Mouse (Mus musculus): ENCODE measurements around the gene Zfp217. TPM values are rescaled to one million over a fixed set of nuclear protein-coding genes. Genes with fewer than 3 reads are reported as not detected.

Zfp217 gene
- polyA plus RNA-seq, 1 experiment from 2014 or later, result 1.3 TPM

DNA sequence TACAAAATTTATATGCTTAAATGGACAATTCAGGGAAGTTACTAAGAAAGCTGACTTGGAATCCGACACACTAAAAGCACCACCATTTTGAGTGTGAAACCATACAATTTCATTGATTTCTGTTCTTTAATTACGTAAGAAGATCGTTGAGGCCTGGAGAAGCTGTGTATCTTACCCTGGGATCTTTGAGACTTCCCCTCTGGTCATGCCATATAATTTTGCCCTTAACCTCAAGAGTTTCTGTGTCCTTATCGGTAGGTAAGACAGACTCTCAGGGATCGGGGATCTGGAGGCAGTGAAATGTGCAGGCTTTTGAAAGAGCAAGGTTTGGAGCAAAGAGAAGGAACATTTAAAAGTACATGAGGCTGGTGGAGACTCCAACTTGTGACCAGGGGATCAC is 31.4 kb upstream of the Zfp217 start:
- H3K9me3 ChIP-seq, result no peaks in the 10 kb centered on the region
- no peak overlapping the region for H3K27ac ChIP-seq (replicated peaks)
- H3K4me3 ChIP-seq, result no peak overlapping the region
- no peak overlapping the region for H3K4me2 ChIP-seq
- 90% methylated on average over 5 of the region's 5 CpGs for WGBS
- H3K9ac ChIP-seq, result no peak overlapping the region
- no peak for ATAC-seq (ENCODE audit: low read depth)
- no peaks in the 10 kb centered on the region for H3K27me3 ChIP-seq
- H3K36me3 ChIP-seq, result no peaks in the 10 kb centered on the region
- peaks cover 31% of the 10 kb centered on the region for H3K4me1 ChIP-seq (replicated peaks)

- Histone ChIP-seq H3K36me3 (no peaks in the 10 kb centered on the region), H3K9ac (no peak overlapping the region), H3K4me1 (replicated peaks) (peaks cover 33% of the 10 kb centered on the region), H3K27me3 (no peaks in the 10 kb centered on the region), H3K4me2 (no peak overlapping the region), H3K27ac (replicated peaks) (no peak overlapping the region), H3K9me3 (no peaks in the 10 kb centered on the region), H3K4me3 (no peak overlapping the region)
- no peak for ATAC-seq (ENCODE audit: low read depth)
- WGBS, result 27% methylated on average over 8 of the region's 8 CpGs
These were observed 29.4 kb upstream of the Zfp217 start for GRCm38 (mm10) chr2:170177323-170177722.

GRCm38 (mm10) chr2:170176284-170176926 is 28.5 kb upstream of the Zfp217 start:
- Histone ChIP-seq H3K9ac (no peak overlapping the region), H3K4me1 (replicated peaks) (peaks cover 33% of the 10 kb centered on the region), H3K9me3 (no peaks in the 10 kb centered on the region), H3K27ac (replicated peaks) (0 out of 2 replicates have a peak overlapping the region, but pooled peaks have one; percentile 49), H3K27me3 (no peaks in the 10 kb centered on the region), H3K4me2 (no peak overlapping the region), H3K4me3 (no peak overlapping the region), H3K36me3 (no peaks in the 10 kb centered on the region)
- peak; percentile 84; the same call in 1 of the 2 replicates for ATAC-seq (ENCODE audit: low read depth)
- WGBS, result 17% methylated on average over 5 of the region's 8 CpGs

DNA sequence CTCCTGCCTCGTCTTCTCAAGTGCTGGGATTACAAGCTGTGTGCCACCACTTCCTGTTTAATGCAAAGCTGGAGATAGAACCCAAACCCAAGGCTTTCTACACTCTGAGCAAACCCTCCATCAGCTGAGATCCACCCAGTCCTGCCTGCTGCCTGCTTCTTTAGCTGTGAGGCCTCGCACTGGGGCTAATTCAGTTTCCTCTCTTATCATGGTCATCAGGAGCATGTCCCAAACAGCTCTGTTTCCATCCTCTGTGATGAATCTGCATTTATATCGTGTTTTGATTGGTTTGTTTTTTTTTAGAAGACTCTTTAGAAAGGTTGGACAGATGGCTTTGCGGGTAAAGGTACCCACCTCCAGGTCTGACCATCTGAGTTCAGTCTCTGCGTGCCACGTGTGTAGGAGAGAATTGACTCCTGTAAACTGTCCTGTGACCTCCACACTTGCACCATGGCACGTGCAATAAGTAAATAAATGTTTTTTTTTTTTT is 27.8 kb upstream of the Zfp217 start:
- no peak overlapping the region for H3K4me3 ChIP-seq
- H3K27me3 ChIP-seq, result no peaks in the 10 kb centered on the region
- H3K9me3 ChIP-seq, result no peaks in the 10 kb centered on the region
- ATAC-seq (ENCODE audit: low read depth), result no peak
- H3K4me1 ChIP-seq (replicated peaks), result peaks cover 33% of the 10 kb centered on the region
- H3K9ac ChIP-seq, result no peak overlapping the region
- H3K27ac ChIP-seq (replicated peaks), result no peak overlapping the region
- 64% methylated on average over 7 of the region's 7 CpGs for WGBS
- H3K36me3 ChIP-seq, result no peaks in the 10 kb centered on the region
- H3K4me2 ChIP-seq, result no peak overlapping the region

DNA sequence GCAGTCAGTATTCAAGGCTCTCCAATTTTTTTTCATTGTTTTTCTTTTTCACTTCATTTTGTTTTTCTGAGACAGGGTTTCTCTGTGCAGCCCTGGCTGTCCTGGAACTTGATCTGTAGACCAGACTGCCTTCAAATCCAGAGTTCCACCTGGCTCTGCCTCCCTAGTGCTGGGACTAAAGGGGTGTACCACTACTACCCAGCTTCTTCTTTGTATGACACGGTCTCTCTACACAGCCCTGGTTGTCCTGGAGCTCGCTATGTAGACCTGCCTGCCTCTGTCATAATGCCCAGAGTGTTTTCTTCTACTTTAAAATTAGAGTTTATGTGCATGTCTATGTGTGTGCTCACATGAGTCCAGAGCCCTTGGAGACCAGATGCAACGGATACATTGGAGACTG is 27.3 kb upstream of the Zfp217 start:
- Histone ChIP-seq H3K4me2 (no peak overlapping the region), H3K4me1 (replicated peaks) (peaks cover 33% of the 10 kb centered on the region), H3K4me3 (no peak overlapping the region), H3K9ac (no peak overlapping the region), H3K27me3 (no peaks in the 10 kb centered on the region), H3K36me3 (no peaks in the 10 kb centered on the region), H3K9me3 (no peaks in the 10 kb centered on the region), H3K27ac (replicated peaks) (no peak overlapping the region)
- no peak for ATAC-seq (ENCODE audit: low read depth)
- 83% methylated on average over 3 of the region's 3 CpGs for WGBS

DNA sequence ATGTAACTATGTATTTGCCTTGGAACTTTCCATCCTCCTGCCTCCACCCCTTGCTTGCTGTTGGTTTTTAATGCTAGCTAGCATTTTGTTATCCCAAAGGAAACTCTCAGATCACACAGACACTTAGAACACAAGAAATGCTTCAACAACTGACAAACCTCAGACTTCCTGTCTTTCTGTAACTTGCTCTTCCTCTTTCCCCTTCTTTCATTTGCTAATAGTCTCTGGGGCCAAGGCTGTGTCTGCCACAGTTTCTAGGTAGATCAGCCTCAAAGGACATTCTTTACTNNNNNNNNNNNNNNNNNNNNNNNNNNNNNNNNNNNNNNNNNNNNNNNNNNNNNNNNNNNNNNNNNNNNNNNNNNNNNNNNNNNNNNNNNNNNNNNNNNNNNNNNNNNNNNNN is 21.2 kb upstream of the Zfp217 start:
- peaks cover 7% of the 10 kb centered on the region; the same call in 1 of the 2 replicates for H3K9me3 ChIP-seq
- H3K4me2 ChIP-seq, result no peak overlapping the region
- ATAC-seq (ENCODE audit: low read depth), result no peak
- 0 out of 2 replicates have a peak, but pooled peaks cover under 1% of the 10 kb centered on the region for H3K4me1 ChIP-seq (replicated peaks)
- no peaks in the 10 kb centered on the region for H3K36me3 ChIP-seq
- H3K27me3 ChIP-seq, result no peaks in the 10 kb centered on the region
- no peak overlapping the region for H3K9ac ChIP-seq
- H3K4me3 ChIP-seq, result no peak overlapping the region
- H3K27ac ChIP-seq (replicated peaks), result no peak overlapping the region

DNA sequence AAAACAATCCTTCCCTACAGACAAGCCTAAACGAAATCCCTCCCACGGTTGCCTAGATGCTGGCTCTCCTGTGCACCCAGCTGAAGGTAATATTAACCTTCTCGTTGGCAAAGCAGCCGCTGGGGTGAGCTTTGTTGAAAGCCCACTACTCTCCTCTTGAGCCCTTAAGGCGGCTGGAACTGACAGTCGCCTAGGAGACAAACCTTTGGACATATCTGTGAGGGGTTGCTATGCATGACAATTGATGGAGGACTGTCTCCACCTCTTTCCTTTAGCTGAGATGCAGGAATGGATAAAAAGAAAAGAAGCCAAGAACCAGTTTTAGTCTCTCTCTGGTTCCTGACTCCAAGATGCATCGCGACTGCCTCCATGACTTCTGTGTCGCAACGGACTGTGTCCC is 17.7 kb upstream of the Zfp217 start:
- Histone ChIP-seq H3K27ac (replicated peaks) (no peak overlapping the region), H3K9me3 (peaks cover 7% of the 10 kb centered on the region; the same call in 1 of the 2 replicates), H3K4me3 (no peak overlapping the region), H3K4me2 (no peak overlapping the region), H3K36me3 (no peaks in the 10 kb centered on the region), H3K27me3 (no peaks in the 10 kb centered on the region), H3K4me1 (replicated peaks) (no peaks in the 10 kb centered on the region), H3K9ac (no peak overlapping the region)
- WGBS, result 80% methylated on average over 10 of the region's 10 CpGs
- no peak for ATAC-seq (ENCODE audit: low read depth)

DNA sequence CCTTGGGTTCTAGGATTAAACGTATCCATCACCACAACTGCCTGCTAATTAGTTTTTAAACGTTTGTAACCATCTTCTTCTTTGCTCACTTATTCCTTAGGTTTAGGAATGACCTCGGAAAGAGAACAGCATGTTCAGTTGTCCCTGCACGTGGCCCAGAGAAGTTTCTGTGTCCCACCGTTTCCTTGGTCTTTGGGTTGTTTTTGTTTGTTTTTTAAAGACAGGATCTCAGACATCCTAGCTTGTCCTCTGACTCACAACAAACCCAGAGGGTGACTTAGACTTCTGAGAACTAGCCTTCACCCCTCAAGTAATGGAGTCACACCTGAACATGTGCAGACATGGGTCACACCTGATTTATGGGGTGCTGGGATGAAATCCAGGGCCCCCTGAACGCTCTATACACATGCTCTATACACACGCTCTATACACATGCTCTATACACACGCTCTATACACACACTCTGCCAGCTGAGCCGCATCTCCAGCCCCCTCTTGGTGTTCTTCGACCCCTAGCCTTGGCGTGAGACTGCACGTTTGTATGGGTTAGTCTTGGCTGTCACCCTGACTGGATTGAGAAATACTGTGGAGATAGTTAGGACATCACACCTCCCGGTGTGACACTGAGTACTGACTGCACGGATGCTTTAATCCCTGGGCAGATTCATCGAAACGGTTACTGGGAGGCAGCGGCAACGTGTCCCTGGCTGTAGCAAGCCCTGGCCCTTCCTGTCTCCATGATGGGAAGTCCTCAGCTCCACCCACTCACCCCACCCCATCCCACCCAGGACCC is 16.0 kb upstream of the Zfp217 start:
- WGBS, result 81% methylated on average over 18 of the region's 18 CpGs
- Histone ChIP-seq H3K4me1 (replicated peaks) (no peaks in the 10 kb centered on the region), H3K27ac (replicated peaks) (no peak overlapping the region), H3K27me3 (no peaks in the 10 kb centered on the region), H3K36me3 (no peaks in the 10 kb centered on the region), H3K9me3 (peaks cover 7% of the 10 kb centered on the region; the same call in 1 of the 2 replicates), H3K4me2 (no peak overlapping the region), H3K9ac (no peak overlapping the region), H3K4me3 (no peak overlapping the region)
- no peak for ATAC-seq (ENCODE audit: low read depth)

DNA sequence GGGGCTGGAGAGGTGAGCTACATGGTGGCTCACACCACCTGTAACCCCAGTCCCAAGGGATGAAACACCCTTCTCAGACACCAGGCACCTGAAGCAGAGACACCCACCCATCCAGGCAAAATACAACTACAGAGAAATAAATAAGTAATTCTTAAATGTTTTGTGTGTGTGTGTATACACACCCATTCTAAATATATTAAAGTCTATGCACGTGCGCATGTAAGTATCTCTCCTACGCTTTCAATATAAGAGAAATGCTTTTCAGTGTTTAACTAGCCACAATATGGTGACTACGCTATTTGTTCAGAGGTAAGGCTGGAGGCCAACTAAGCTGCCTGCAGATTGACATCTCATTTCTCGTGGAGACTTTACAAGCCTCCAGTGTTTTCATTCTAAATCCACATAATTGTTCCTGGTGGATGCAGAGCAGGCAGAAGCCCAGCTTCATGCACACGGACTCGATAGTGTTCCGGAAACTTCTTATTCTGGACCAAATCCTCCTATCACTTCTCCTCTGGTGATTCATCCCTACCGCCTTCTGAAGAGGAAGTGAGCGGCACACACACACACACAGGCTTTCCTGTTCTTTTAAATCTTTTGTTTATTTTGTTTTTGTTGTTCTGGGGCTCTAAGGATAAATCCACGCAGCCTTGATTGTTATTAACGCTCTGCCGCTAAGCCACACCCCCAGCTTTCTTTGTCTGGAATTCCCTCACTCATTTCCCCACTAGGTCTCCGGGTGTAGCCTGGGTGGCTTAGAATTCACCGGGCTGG is 12.1 kb upstream of the Zfp217 start:
- H3K4me1 ChIP-seq (replicated peaks), result peaks cover 13% of the 10 kb centered on the region
- H3K27me3 ChIP-seq, result no peaks in the 10 kb centered on the region
- H3K27ac ChIP-seq (replicated peaks), result no peak overlapping the region
- ATAC-seq (ENCODE audit: low read depth), result no peak
- peaks cover under 1% of the 10 kb centered on the region; the same call in 1 of the 2 replicates for H3K9me3 ChIP-seq
- H3K9ac ChIP-seq, result no peak overlapping the region
- H3K36me3 ChIP-seq, result no peaks in the 10 kb centered on the region
- no peak overlapping the region for H3K4me3 ChIP-seq
- 59% methylated on average over 15 of the region's 15 CpGs for WGBS
- no peak overlapping the region for H3K4me2 ChIP-seq

DNA sequence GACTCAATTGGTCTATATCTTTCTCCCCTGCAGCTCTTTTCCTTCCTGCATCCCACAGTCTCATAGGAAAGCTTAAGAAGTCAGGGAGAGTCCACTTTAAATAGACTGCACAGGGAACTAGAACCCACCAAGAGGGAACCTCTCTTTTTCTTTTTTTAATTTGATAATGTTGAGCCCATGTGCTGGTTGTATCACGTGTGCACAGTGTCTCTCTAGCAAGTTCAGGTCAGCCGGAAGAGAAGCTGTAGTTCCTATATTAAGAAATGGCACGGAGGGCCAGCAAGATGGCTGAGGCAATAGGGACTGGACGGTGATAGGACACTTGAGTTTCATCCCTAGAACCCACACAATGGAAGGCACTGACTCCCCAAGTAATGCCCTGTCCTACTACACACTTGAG is 11.1 kb upstream of the Zfp217 start:
- Histone ChIP-seq H3K4me1 (replicated peaks) (peaks cover 22% of the 10 kb centered on the region), H3K9me3 (no peaks in the 10 kb centered on the region), H3K27ac (replicated peaks) (no peak overlapping the region), H3K9ac (no peak overlapping the region), H3K27me3 (no peaks in the 10 kb centered on the region), H3K36me3 (no peaks in the 10 kb centered on the region), H3K4me3 (no peak overlapping the region), H3K4me2 (no peak overlapping the region)
- no peak for ATAC-seq (ENCODE audit: low read depth)
- 84% methylated on average over 4 of the region's 4 CpGs for WGBS

DNA sequence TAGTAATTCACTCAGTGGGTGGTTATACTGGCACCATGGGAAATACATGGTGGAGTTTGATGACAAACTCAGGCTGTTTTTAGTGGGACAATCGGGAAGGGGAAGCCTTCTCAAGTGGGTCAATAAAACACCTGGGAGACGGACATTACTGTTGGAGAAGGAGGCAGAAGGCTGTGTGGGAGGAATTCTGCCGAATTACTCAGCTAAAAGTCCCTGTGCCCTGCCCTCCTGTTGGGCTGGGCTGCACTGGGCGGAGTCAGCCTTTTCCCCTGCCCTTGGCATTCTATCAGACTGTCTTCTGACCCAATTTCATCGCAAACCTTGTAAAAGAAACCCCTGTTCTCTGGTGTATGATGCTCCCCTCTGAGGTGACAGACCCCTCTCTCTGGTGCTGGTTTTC is 10.3 kb upstream of the Zfp217 start:
- Histone ChIP-seq H3K27ac (replicated peaks) (no peak overlapping the region), H3K36me3 (no peaks in the 10 kb centered on the region), H3K9me3 (no peaks in the 10 kb centered on the region), H3K4me3 (no peak overlapping the region), H3K4me1 (replicated peaks) (peaks cover 30% of the 10 kb centered on the region), H3K27me3 (no peaks in the 10 kb centered on the region), H3K9ac (no peak overlapping the region), H3K4me2 (no peak overlapping the region)
- 25% methylated on average over 5 of the region's 5 CpGs for WGBS
- ATAC-seq (ENCODE audit: low read depth), result no peak

Measured in neural tube, embryonic 13.5 days (tissue).